Comparison of ENCODE assay signal across 7 mouse cellular contexts in the genomic region with DNA sequence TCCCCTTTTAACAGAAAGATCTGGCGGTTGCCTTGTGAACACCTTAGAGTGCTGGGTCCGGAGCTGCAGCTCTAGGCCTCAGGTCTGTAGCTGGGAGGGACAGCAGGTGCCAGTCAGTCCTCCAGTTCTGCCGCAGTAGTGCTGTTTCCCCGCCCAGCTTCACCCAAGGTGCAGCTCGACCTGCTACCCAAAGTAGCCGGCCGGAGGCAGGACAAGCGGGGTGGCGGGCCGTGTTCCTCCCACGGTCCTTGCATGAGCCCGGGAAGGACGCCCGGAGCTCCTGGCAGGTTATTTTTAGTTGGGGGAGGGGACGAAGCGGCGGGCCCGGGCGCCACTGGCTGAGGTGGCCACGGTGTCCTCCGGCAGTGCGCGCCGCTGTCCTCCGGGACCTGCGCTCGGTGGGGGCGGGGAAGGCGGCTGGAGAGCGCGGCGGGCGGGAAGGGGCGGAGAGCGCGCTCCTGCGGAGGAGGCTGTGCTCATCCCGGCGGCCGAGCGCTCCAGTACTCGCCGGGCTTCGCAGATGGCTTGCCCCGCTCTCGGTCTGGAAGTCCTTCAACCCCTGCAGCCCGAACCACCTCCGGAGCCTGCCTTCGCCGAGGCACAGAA. TPM values are rescaled to one million over a fixed set of nuclear protein-coding genes. Genes with fewer than 3 reads are reported as not detected.
DNase-seq lines count a peak whose midpoint lies in the region; ATAC-seq and TF ChIP-seq lines count a peak whose summit lies in the region.

Gene Limch1, plus strand, starts transcription at position 438 of the 606 bp plus-strand sequence.

- H3K4me3 ChIP-seq in hindbrain, postnatal 0 days (ENCODE audit: low read length) = peak within 1 kb of the TSS; percentile 82
- H3K4me3 ChIP-seq in stomach, embryonic 15.5 days (replicated peaks) = peak within 1 kb of the TSS; percentile 58

- H3K9ac ChIP-seq in hindbrain, postnatal 0 days (replicated peaks; ENCODE audit: low read length) = peak within 1 kb of the TSS; percentile 83
- H3K9ac ChIP-seq in stomach, embryonic 15.5 days = peak within 1 kb of the TSS; percentile 25; the same call in 1 of the 2 replicates

- H3K4me1 ChIP-seq in hindbrain, postnatal 0 days (ENCODE audit: insufficient read depth, low read length) = peaks cover 13% of the 10 kb centered on the region; the same call in 1 of the 2 replicates
- H3K4me1 ChIP-seq in stomach, embryonic 15.5 days = peaks cover 8% of the 10 kb centered on the region; the same call in 1 of the 2 replicates

- H3K36me3 ChIP-seq in hindbrain, postnatal 0 days (ENCODE audit: insufficient read depth, low read length) = no peaks in the 10 kb centered on the region
- no peaks in the 10 kb centered on the region for H3K36me3 ChIP-seq in stomach, embryonic 15.5 days

- peak within 1 kb of the TSS; percentile 92 for H3K27ac ChIP-seq in hindbrain, postnatal 0 days
- no peak within 1 kb of the TSS for H3K27ac ChIP-seq in stomach, embryonic 15.5 days

- WGBS in hindbrain, postnatal 0 days = under 1% methylated on average over 42 of the region's 50 CpGs
- WGBS in stomach, embryonic 15.5 days = 1% methylated on average over 38 of the region's 50 CpGs

- peak; percentile 91 to 95 for DNase-seq in adrenal gland, postnatal 36 days
- DNase-seq in gastrocnemius, postnatal 25 days = peak; percentile 89
- peak; percentile 72 for DNase-seq in hindbrain, postnatal 0 days (ENCODE audit: low spot score)
- peak; percentile 58 to 59 for DNase-seq in left cerebral cortex, adult 8-10 months (ENCODE audit: low spot score in 2 of 2)
- peak; percentile 81 for DNase-seq in lung, postnatal 36 days

- ATAC-seq in common myeloid progenitor, adult 5-6 weeks (replicated peaks; ENCODE audit: low read depth, poor library complexity, severe bottlenecking) = peak; percentile 52; the same call in 1 of the 2 replicates
- ATAC-seq in hindbrain, postnatal 0 days = peak; percentile 85
- ATAC-seq in stomach, embryonic 15.5 days (ENCODE audit: insufficient read depth, low FRiP score, low read depth) = peak; percentile 76

- H3K9me3 ChIP-seq in hindbrain, postnatal 0 days (ENCODE audit: low read length) = no peaks in the 10 kb centered on the region
- H3K9me3 ChIP-seq in stomach, embryonic 15.5 days = no peaks in the 10 kb centered on the region

- H3K27me3 ChIP-seq in hindbrain, postnatal 0 days (ENCODE audit: insufficient read depth, low read length) = no peaks in the 10 kb centered on the region
- peaks cover 14% of the 10 kb centered on the region for H3K27me3 ChIP-seq in stomach, embryonic 15.5 days (replicated peaks)

- peak within 1 kb of the TSS; percentile 95 for H3K4me2 ChIP-seq in hindbrain, postnatal 0 days (ENCODE audit: low read depth, low read length)
- peak within 1 kb of the TSS; percentile 100 for H3K4me2 ChIP-seq in stomach, embryonic 15.5 days

- no peak for TF ChIP-seq CTCF in hindbrain, postnatal 0 days (IDR thresholded peaks at IDR 0.05; ENCODE audit: low read depth)

RNA-seq across cellular contexts. Expression of gene Limch1, which starts in this region (rescaled TPM):
- total RNA-seq in adrenal gland, postnatal 36 days (2021) = 10 to 100 TPM; 88.4 to 88.6 TPM
- total RNA-seq in common myeloid progenitor, adult 5-6 weeks (2017) = not detected in 2 replicates
- total RNA-seq in gastrocnemius, postnatal 25 days (2021) = 100 to 1,000 TPM in 1 of 2 experiments, 10 to 100 TPM in 1; 94.9 to 110 TPM
- total RNA-seq in hindbrain, postnatal 0 days (2014; rRNA removed) = 70.6 and 72.4 TPM in 2 replicates
- polyA plus RNA-seq in hindbrain, postnatal 0 days (2015; fragmentation: Nextera tagmentation; extraction: Ambion mirVana) = 50.4 and 54.3 TPM in 2 replicates
- 100 to 1,000 TPM; 110 to 123 (median 118) TPM for total RNA-seq in left cerebral cortex, adult 8-10 months (2022)
- 10.8 and 11.3 TPM in 2 replicates for polyA plus RNA-seq in stomach, embryonic 15.5 days (2015; fragmentation: Nextera tagmentation; extraction: Ambion mirVana)

Comparison
In these comparisons a context has a peak if more than half of its experiments do, and no peak if none do; other contexts are left out.
1. RNA of gene Limch1 (total RNA-seq): 110 to 123 TPM in left cerebral cortex, adult 8-10 months, 94.9 to 110 TPM in gastrocnemius, postnatal 25 days, 88.4 to 88.6 TPM in adrenal gland, postnatal 36 days and 70.6 to 72.4 TPM in hindbrain, postnatal 0 days; not detected in common myeloid progenitor, adult 5-6 weeks; every median in the first group is over 10 times any median in the second.
2. Peak in ATAC-seq in common myeloid progenitor, adult 5-6 weeks; RNA of the gene not detected or under 1 TPM.
3. Peak in every context shown above with its lines, with median percentiles within 50 percentile points of each other: DNase-seq and ATAC-seq.